Mouse (Mus musculus): ENCODE results near the gene Klf16. TPM values are rescaled to one million over a fixed set of nuclear protein-coding genes. Genes with fewer than 3 reads are reported as not detected.
"Not testable (repeated sequence)": the region's sequence is repeated elsewhere in the genome, so short reads cannot be mapped to it uniquely, and the experiment has no call there.

Klf16 gene
- polyA plus RNA-seq, 1 experiment, result 35.6 TPM

- Histone ChIP-seq H3K36me3 (replicated peaks; ENCODE audit: low read length) (peaks cover 44% of the 10 kb centered on the region), H3K4me1 (peaks cover 94% of the 10 kb centered on the region)
These were observed 29.7 kb upstream of the Klf16 start for GRCm38 (mm10) chr10:80606737-80607350.

GRCm38 (mm10) chr10:80606306-80606705 is 29.2 kb upstream of the Klf16 start:
- H3K4me1 ChIP-seq, result peaks cover 94% of the 10 kb centered on the region

More at GRCm38 (mm10) chr10:80606737-80607350, 29.7 kb upstream of the Klf16 start:
- H3K9me3 ChIP-seq, result no peaks in the 10 kb centered on the region
- H3K4me3 ChIP-seq (replicated peaks), result no peak overlapping the region
- H3K27me3 ChIP-seq (replicated peaks), result no peaks in the 10 kb centered on the region
- TF ChIP-seq GATA1 (IDR thresholded peaks at IDR 0.05; ENCODE audit: borderline replicate concordance, low read length) (no peak), FLI1 (IDR thresholded peaks at IDR 0.05; ENCODE audit: low read length) (no peak)

GRCm38 (mm10) chr10:80605721-80606120 is 28.6 kb upstream of the Klf16 start, which contains the start of gene Gm49322:
TSS of gene Gm49322 (plus strand) at chr10:80606021.
- not testable (repeated sequence) for H3K27me3 ChIP-seq (replicated peaks); H3K9me3 ChIP-seq
- H3K4me3 ChIP-seq (replicated peaks), result peak within 1 kb of the TSS; percentile 10
- H3K36me3 ChIP-seq (replicated peaks; ENCODE audit: low read length), result peaks cover 44% of the 10 kb centered on the region
- peaks cover 94% of the 10 kb centered on the region for H3K4me1 ChIP-seq

More at GRCm38 (mm10) chr10:80606306-80606705, 29.2 kb upstream of the Klf16 start:
- Histone ChIP-seq H3K36me3 (replicated peaks; ENCODE audit: low read length) (peaks cover 44% of the 10 kb centered on the region), H3K27me3 (replicated peaks) (no peaks in the 10 kb centered on the region), H3K9me3 (no peaks in the 10 kb centered on the region), H3K4me3 (replicated peaks) (no peak overlapping the region)
- TF ChIP-seq GATA1 (IDR thresholded peaks at IDR 0.05; ENCODE audit: borderline replicate concordance, low read length) (no peak), FLI1 (IDR thresholded peaks at IDR 0.05; ENCODE audit: low read length) (no peak)

DNA sequence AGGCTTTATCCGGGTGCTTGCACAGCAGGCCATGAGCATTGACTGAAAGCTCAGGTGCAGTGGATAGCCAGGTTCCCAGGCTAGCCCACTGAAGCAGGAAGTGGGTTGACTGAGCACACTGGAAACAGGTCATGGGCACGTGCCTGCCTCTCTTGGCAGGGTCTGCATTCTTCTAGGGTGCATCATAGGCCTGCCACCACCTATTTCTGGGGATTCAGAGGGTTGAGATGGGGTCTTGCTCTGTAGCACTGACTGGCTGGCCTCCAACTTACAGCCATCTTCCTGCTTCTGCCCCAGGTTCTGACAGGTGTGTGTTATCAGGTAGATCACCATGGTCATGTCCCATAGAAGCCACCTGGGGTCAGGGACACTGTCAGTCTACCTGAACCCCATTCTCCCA is 27.9 kb upstream of the Klf16 start:
- H3K4me1 ChIP-seq, result peaks cover 87% of the 10 kb centered on the region
- H3K36me3 ChIP-seq (replicated peaks; ENCODE audit: low read length), result peaks cover 43% of the 10 kb centered on the region
- H3K9me3 ChIP-seq, result no peaks in the 10 kb centered on the region
- TF ChIP-seq FLI1 (IDR thresholded peaks at IDR 0.05; ENCODE audit: low read length) (no peak), GATA1 (IDR thresholded peaks at IDR 0.05; ENCODE audit: borderline replicate concordance, low read length) (no peak)
- peak overlapping the region; percentile 10 for H3K4me3 ChIP-seq (replicated peaks)
- no peaks in the 10 kb centered on the region for H3K27me3 ChIP-seq (replicated peaks)

- Histone ChIP-seq H3K9me3 (peaks cover 5% of the 10 kb centered on the region; the same call in 1 of the 2 replicates), H3K4me1 (peaks cover 78% of the 10 kb centered on the region), H3K36me3 (replicated peaks; ENCODE audit: low read length) (peaks cover 33% of the 10 kb centered on the region), H3K27me3 (replicated peaks) (no peaks in the 10 kb centered on the region), H3K4me3 (replicated peaks) (peak overlapping the region; percentile 100)
- no peak for TF ChIP-seq FLI1 (IDR thresholded peaks at IDR 0.05; ENCODE audit: low read length)
- no peak for TF ChIP-seq GATA1 (IDR thresholded peaks at IDR 0.05; ENCODE audit: borderline replicate concordance, low read length)
These were observed 26.9 kb upstream of the Klf16 start for GRCm38 (mm10) chr10:80604001-80604509.

DNA sequence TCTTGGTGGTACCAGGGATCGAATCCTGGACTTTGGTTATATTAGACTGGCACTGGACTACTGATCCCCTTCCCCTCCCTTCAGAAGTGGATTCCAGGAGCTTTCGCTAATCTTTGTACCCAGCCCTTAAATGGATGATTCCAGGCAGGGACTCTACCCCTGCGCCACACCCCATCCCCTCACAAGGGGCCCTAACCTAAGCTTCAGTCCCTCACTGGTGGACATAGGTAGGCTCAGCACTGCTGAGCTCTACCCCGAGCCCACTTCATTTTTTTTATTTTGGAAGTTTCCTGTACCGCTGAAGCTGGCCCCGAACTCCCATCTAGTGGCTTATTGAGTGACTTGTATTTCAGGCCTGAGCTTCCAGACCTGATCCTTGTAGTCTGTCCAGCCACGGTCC is 26.2 kb upstream of the Klf16 start:
- TF ChIP-seq GATA1 (IDR thresholded peaks at IDR 0.05; ENCODE audit: borderline replicate concordance, low read length) (no peak), FLI1 (IDR thresholded peaks at IDR 0.05; ENCODE audit: low read length) (no peak)
- Histone ChIP-seq H3K4me1 (peaks cover 77% of the 10 kb centered on the region), H3K9me3 (peaks cover 5% of the 10 kb centered on the region; the same call in 1 of the 2 replicates), H3K36me3 (replicated peaks; ENCODE audit: low read length) (peaks cover 26% of the 10 kb centered on the region), H3K4me3 (replicated peaks) (peak overlapping the region; percentile 100), H3K27me3 (replicated peaks) (no peaks in the 10 kb centered on the region)

DNA sequence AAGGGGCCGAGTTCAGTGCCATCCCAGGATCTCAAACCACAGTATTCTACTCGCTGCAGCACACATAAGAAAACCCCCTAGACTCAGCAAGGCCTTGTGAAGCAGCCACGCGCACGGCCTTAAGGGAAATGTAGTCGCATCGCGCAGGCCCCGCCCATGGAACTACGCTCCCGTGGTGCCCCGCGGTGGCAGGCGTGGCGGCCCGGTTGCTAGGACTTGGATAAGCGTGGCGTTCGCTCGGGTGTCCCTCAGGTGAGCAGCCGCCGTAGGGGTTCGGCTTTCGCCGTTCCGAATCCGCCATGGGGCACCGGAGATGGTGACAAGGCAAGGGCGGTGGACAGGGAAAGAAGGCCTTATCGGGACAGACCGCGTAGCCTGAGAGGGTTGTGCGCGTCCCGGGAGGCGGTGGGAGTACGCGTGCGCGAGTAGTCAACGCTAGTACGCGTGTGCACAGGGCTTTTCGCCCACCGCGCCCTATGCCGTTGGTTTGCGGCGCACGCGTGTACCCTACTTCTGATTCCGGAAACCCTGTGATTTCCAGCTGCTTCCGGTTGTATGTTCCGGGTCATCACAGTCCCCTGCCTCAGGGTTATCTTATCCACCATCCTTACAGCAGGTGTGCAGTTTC is 25.7 kb upstream of the Klf16 start, which contains the start of the genes Scamp4 and Adat3:
Gene Scamp4, plus strand, starts transcription at position 175 of the 628 bp plus-strand sequence.
Gene Adat3, plus strand, starts transcription at position 183 of the 628 bp plus-strand sequence.
- H3K27me3 ChIP-seq (replicated peaks), result no peaks in the 10 kb centered on the region
- no peak for TF ChIP-seq GATA1 (IDR thresholded peaks at IDR 0.05; ENCODE audit: borderline replicate concordance, low read length)
- TF ChIP-seq FLI1 (IDR thresholded peaks at IDR 0.05; ENCODE audit: low read length), result peak; percentile 85
- peaks cover 5% of the 10 kb centered on the region; the same call in 1 of the 2 replicates for H3K9me3 ChIP-seq
- peaks cover 21% of the 10 kb centered on the region for H3K36me3 ChIP-seq (replicated peaks; ENCODE audit: low read length)
- H3K4me1 ChIP-seq, result peaks cover 77% of the 10 kb centered on the region
- H3K4me3 ChIP-seq (replicated peaks), result peak within 1 kb of the TSS; percentile 100

DNA sequence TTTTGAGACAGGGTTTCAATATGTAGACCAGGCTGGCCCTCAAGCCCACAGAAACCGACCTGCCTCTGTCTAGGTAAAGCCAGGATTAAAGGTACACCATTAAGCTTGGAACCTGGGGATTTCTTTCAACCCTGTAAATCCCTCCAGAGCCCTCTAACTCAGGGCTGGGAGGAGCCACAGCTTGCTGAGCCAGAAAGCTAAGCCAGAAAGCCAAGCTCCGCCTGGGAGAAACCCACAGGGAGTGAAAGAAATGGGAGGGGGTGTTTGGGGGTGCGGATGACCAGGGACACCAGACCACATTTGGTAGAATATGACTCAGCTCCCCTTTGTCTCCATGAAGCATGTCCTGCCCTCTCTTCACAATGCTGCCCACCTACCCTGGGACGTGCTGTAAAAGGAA is 19.2 kb upstream of the Klf16 start:
- no peak overlapping the region for H3K4me3 ChIP-seq (replicated peaks)
- no peak for TF ChIP-seq FLI1 (IDR thresholded peaks at IDR 0.05; ENCODE audit: low read length)
- no peak for TF ChIP-seq GATA1 (IDR thresholded peaks at IDR 0.05; ENCODE audit: borderline replicate concordance, low read length)
- peaks cover 40% of the 10 kb centered on the region for H3K4me1 ChIP-seq
- no peaks in the 10 kb centered on the region for H3K36me3 ChIP-seq (replicated peaks; ENCODE audit: low read length)
- H3K9me3 ChIP-seq, result peaks cover 5% of the 10 kb centered on the region; the same call in 1 of the 2 replicates
- no peaks in the 10 kb centered on the region for H3K27me3 ChIP-seq (replicated peaks)

GRCm38 (mm10) chr10:80589879-80590854 is 13.0 kb upstream of the Klf16 start, which contains the start of gene Abhd17a:
TSS of gene Abhd17a (minus strand) at chr10:80590341.
- Histone ChIP-seq H3K27me3 (replicated peaks) (no peaks in the 10 kb centered on the region), H3K4me3 (replicated peaks) (peak within 1 kb of the TSS; percentile 100), H3K9me3 (no peaks in the 10 kb centered on the region), H3K4me1 (peaks cover 52% of the 10 kb centered on the region), H3K36me3 (replicated peaks; ENCODE audit: low read length) (peaks cover 21% of the 10 kb centered on the region)
- no peak for TF ChIP-seq GATA1 (IDR thresholded peaks at IDR 0.05; ENCODE audit: borderline replicate concordance, low read length)
- TF ChIP-seq FLI1 (IDR thresholded peaks at IDR 0.05; ENCODE audit: low read length), result peak; percentile 47; the same call in 1 of the 2 replicates

Measured in megakaryocyte, embryonic 14.5 days (primary cell).